Mouse (Mus musculus) forebrain, embryonic 12.5 days (tissue): ENCODE measurements at regions not wholly inside any gene's neighbourhood (a gene's known extent, or its start where the extent isn't known, plus 50 kb on each side); places are given as distances from the start of the nearest gene placed in this dataset.
A peak's percentile ranks its signal among the peaks of the same experiment; 100 is the strongest.

ENCODE experiments used
- ATAC-seq: fragments of 200-750 bp; cut with Nextera tagmentation; 2 replicates; pipeline ENCODE4 v1.8.0; 2017; ENCODE audit warnings: moderate TSS enrichment; ENCODE audit not compliant: low FRiP score
- H3K27ac ChIP-seq: fragments of 300-500 bp; sonication (generic); 2 replicates; pipeline ENCODE4 v1.5.1; 2016; ENCODE audit warnings: mild to moderate bottlenecking
- H3K27me3 ChIP-seq: fragments of 300-500 bp; sonication (generic); 2 replicates; pipeline ENCODE4 v1.6.1; 2016; ENCODE audit warnings: mild to moderate bottlenecking
- H3K36me3 ChIP-seq: fragments of 300-500 bp; sonication (generic); replicated peaks from 2 replicates; pipeline ENCODE4 v1.6.1; 2016; ENCODE audit warnings: mild to moderate bottlenecking
- H3K4me1 ChIP-seq: fragments of 300-500 bp; sonication (generic); 2 replicates; pipeline ENCODE4 v1.6.1; 2016
- H3K4me2 ChIP-seq: fragments of 300-500 bp; sonication (generic); 2 replicates; pipeline ENCODE4 v1.6.1; 2016; ENCODE audit warnings: mild to moderate bottlenecking, moderate library complexity
- H3K4me3 ChIP-seq: fragments of 300-500 bp; sonication (generic); replicated peaks from 2 replicates; pipeline ENCODE4 v1.5.1; 2016; ENCODE audit warnings: mild to moderate bottlenecking
- H3K9ac ChIP-seq: fragments of 300-500 bp; sonication (generic); 2 replicates; pipeline ENCODE4 v1.6.1; 2016; ENCODE audit warnings: mild to moderate bottlenecking
- H3K9me3 ChIP-seq: fragments of 300-500 bp; sonication (generic); 2 replicates; pipeline ENCODE4 v1.6.1; 2016
- WGBS: fragments of 180-500 bp; shearing (Covaris S2); methylation state at CpG from one replicate; pipeline ENCODE4 v1.1.7; 2016; 5-methylcytosine and 5-hydroxymethylcytosine counted together

DNA sequence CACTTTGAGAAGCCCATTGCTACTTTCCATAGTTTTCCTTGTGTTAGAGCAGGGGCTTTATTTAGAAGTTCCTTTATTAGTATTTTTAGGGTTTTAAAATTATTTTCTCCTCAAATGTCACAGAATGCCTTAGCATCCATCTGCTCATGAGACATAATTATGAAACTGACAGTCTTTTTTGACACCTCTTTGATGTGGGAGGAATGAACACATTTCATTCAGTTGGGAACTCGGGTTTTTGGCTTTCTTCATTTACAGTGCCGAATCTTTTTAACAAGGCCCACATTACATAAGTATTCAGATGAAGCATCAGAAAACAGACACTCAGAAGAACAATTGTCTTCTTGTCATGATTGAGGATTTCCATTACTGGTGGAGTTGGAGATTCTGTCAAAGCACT, 843.6 kb downstream of the Lrrtm4 start:
- Histone ChIP-seq H3K4me1 (no peaks in the 10 kb centered on the region), H3K27ac (no peak overlapping the region), H3K4me3 (no peak overlapping the region), H3K27me3 (no peaks in the 10 kb centered on the region), H3K9ac (no peak overlapping the region), H3K4me2 (no peak overlapping the region), H3K9me3 (no peaks in the 10 kb centered on the region), H3K36me3 (no peaks in the 10 kb centered on the region)
- WGBS, result 87% methylated on average over 2 of the region's 2 CpGs
- ATAC-seq, result no peak

DNA sequence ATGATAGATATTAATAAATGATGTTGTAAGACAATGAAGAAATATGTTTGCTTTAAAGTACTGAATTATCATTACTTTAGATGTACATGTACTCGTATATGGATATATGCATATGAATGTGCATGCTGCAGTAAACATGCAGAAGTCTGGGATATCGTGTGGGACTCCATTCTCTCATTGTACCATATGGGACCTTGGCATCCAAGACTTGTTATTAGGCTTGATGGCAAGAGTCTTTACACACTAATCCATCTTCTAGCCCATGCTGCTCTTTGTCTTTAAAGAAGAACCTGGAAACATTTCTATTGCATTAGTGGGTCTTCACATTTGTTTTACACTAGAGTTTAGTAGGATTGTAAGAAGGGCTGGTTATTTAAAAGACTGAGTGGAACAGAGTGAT, 844.1 kb downstream of the Lrrtm4 start:
- no peak overlapping the region for H3K27ac ChIP-seq
- H3K4me1 ChIP-seq, result no peaks in the 10 kb centered on the region
- H3K4me3 ChIP-seq, result no peak overlapping the region
- H3K9ac ChIP-seq, result no peak overlapping the region
- H3K9me3 ChIP-seq, result no peaks in the 10 kb centered on the region
- ATAC-seq, result no peak
- no peak overlapping the region for H3K4me2 ChIP-seq
- no peaks in the 10 kb centered on the region for H3K36me3 ChIP-seq
- no peaks in the 10 kb centered on the region for H3K27me3 ChIP-seq
- WGBS, result 84% methylated on average over 2 of the region's 2 CpGs

DNA sequence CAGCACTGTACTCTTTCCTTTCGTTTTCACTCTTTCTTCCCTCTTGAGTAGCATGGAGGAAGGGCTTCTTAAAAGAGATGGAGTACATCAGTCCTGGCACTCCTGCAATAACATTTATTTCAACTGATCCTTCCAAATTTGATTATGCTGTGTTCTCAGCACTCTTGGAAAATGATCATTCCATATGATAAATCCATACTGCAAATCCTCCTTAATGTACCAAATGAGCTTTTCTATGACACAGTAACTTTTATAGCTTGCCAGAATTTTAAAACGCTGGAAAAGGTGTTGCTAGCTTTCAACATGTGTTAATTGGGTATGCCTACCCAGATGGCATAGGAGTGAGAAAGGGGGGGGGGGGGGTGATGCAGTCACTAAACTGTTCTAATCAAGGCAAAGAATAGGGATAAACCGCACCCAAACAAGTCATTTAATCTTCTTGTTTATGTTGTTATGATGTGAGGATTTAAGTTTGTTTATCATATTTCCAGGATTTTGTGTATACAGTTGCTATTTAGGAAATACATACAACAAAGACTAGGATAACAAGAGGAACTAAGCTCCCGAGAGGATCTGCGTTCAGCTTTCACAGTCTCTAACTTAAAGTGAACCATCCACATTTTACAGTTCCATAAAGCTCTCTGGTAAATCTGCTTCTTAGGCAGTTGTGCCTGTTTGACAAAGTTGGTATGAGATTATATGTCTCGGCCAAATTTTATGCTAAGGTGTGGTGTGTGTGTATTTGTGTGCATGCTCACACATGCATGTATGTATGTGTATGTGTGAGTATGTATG, 847.3 kb downstream of the Lrrtm4 start:
- H3K27ac ChIP-seq, result no peak overlapping the region
- H3K4me1 ChIP-seq, result no peaks in the 10 kb centered on the region
- no peak overlapping the region for H3K4me2 ChIP-seq
- H3K9ac ChIP-seq, result no peak overlapping the region
- no peak for ATAC-seq
- no peaks in the 10 kb centered on the region for H3K36me3 ChIP-seq
- WGBS, result 78% methylated on average over 6 of the region's 6 CpGs
- no peaks in the 10 kb centered on the region for H3K27me3 ChIP-seq
- H3K4me3 ChIP-seq, result no peak overlapping the region
- no peaks in the 10 kb centered on the region for H3K9me3 ChIP-seq

DNA sequence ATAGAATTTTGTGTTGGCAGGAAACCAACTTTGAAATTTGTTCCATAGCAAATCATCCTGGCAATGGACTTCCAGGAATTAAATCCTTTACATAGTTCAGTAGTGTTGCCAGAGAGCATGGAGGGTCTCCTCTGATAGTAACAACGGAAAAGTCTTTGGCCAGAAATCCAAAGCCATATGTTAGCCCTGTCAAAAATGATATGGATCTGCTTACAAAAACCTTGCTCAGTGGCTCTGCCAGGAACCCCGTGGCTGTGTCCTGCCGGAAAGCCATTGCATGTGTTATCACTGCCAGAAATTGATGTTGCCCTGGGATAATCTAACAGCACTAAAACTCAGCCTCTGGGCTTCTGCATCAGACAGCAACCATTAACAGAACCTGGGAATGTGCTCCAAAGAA, 866.7 kb downstream of the Lrrtm4 start:
- ATAC-seq, result no peak
- Histone ChIP-seq H3K9ac (no peak overlapping the region), H3K36me3 (no peaks in the 10 kb centered on the region), H3K27me3 (no peaks in the 10 kb centered on the region), H3K27ac (no peak overlapping the region), H3K4me2 (no peak overlapping the region), H3K4me3 (no peak overlapping the region), H3K4me1 (no peaks in the 10 kb centered on the region), H3K9me3 (no peaks in the 10 kb centered on the region)
- 88% methylated on average over 3 of the region's 3 CpGs for WGBS

DNA sequence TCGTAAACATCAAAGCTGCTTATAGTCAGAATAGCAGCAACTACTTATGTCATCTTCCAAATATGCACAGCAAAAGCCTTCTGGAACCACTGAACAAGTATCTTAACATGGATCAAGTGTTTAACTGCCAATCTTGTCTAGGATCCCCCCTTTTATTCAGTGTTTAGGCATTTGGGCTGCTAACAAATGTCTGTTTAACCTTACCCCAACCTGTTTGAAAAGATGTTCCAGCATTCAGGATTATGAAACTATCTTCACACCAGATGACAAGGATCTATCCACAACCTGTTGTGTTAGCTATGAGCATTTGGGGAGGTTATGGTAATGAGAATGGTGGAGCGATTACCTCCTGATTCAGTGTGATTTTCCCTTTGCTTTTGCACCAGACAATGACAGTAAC, 886.5 kb downstream of the Lrrtm4 start:
- ATAC-seq, result no peak
- no peak overlapping the region for H3K27ac ChIP-seq
- 87% methylated on average over 2 of the region's 2 CpGs for WGBS
- no peaks in the 10 kb centered on the region for H3K9me3 ChIP-seq
- no peaks in the 10 kb centered on the region for H3K27me3 ChIP-seq
- H3K4me2 ChIP-seq, result no peak overlapping the region
- H3K4me3 ChIP-seq, result no peak overlapping the region
- no peak overlapping the region for H3K9ac ChIP-seq
- no peaks in the 10 kb centered on the region for H3K4me1 ChIP-seq
- no peaks in the 10 kb centered on the region for H3K36me3 ChIP-seq

DNA sequence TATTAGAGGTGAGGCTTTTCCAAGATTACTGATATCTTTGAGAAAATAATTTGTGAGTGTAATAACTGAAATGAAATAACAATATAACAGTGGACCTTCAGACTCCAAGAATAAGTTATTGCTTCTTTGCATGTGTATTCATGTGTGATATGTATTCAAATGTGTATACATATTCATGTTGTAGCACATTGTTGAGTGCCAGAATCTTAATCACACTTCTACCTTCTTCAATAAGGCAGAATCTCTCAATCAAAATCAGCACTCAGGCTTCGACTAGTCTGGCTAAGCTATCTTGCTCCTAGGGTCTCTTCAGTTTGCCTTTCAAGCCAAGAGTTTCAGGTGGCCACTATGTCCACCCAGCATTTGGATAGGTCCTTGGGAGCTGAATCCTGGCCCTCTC, 911.1 kb downstream of the Lrrtm4 start:
- H3K27ac ChIP-seq, result no peak overlapping the region
- no peaks in the 10 kb centered on the region for H3K4me1 ChIP-seq
- no peaks in the 10 kb centered on the region for H3K9me3 ChIP-seq
- ATAC-seq, result no peak
- no peak overlapping the region for H3K4me3 ChIP-seq
- H3K27me3 ChIP-seq, result no peaks in the 10 kb centered on the region
- H3K36me3 ChIP-seq, result no peaks in the 10 kb centered on the region
- WGBS, result 83% methylated on average over 1 of the region's 1 CpGs
- no peak overlapping the region for H3K9ac ChIP-seq
- H3K4me2 ChIP-seq, result no peak overlapping the region

DNA sequence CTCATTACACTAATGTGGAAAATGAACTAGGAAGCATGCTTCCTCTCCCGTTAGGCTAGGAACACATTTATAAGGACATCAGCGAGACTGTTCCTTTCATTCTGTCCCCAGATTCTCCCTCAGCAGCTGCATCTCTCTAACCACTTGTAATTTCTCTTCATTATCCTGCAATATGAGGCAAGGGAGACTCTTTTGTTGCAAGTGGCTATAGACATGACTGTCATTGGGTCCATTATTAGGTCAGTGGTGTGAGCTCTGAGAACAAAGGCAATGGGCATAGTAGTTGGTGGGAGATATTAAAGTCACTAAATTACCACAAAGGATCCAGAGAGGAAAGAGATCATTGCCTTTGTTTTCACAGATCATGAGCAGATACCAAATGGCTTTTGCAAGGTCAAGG, 948.3 kb upstream of the Gcfc2 start:
- no peaks in the 10 kb centered on the region for H3K27me3 ChIP-seq
- no peaks in the 10 kb centered on the region for H3K36me3 ChIP-seq
- H3K4me3 ChIP-seq, result no peak overlapping the region
- no peak overlapping the region for H3K4me2 ChIP-seq
- no peak overlapping the region for H3K9ac ChIP-seq
- no peaks in the 10 kb centered on the region for H3K9me3 ChIP-seq
- ATAC-seq, result peak; percentile 73
- no peaks in the 10 kb centered on the region for H3K4me1 ChIP-seq
- WGBS, result 69% methylated on average over 2 of the region's 2 CpGs
- H3K27ac ChIP-seq, result no peak overlapping the region

DNA sequence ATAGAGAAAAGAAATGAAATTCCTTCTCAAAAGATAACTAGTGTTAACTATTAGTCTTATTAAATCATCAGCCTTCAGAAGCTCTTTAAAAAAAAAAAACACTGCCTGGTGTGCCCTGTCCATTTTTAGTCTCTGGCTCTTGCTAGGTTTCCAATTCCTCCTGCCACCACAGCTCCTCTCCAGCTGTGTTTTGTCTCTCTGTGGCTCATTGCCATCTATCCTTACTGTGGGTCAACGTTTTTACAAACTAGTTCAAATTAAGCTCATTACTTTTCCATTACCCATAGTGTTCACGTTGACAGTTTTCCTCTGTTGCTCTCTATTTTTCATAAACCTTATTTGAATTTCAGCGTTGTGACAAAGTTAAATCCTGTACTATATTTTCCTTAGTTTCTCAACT, 930.0 kb upstream of the Gcfc2 start:
- Histone ChIP-seq H3K4me1 (no peaks in the 10 kb centered on the region), H3K9me3 (no peaks in the 10 kb centered on the region), H3K4me2 (no peak overlapping the region), H3K27ac (no peak overlapping the region), H3K27me3 (no peaks in the 10 kb centered on the region), H3K36me3 (no peaks in the 10 kb centered on the region), H3K4me3 (no peak overlapping the region), H3K9ac (no peak overlapping the region)
- 76% methylated on average over 3 of the region's 3 CpGs for WGBS
- no peak for ATAC-seq

DNA sequence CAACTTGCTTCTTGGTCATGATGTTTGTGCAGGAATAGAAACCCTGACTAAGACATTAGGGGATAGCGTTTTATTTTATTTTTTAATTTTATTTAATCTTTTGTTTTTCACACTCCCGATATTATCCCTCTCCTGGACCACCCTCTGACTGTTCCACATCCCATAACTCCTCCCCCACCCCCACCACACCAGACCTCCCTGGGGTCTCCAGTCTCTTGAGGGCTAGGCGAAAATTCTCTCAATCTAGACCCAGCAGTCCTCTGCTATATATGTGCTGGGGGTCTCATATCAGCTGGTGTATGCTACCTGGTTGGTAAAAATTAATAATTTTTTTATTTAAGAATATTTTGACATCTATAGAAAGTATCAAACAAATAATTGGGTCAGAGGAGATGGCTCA, 898.9 kb upstream of the Gcfc2 start:
- Histone ChIP-seq H3K27me3 (no peaks in the 10 kb centered on the region), H3K9me3 (no peaks in the 10 kb centered on the region), H3K4me1 (no peaks in the 10 kb centered on the region), H3K9ac (no peak overlapping the region), H3K4me3 (no peak overlapping the region), H3K27ac (no peak overlapping the region), H3K4me2 (no peak overlapping the region), H3K36me3 (no peaks in the 10 kb centered on the region)
- ATAC-seq, result no peak
- WGBS, result 83% methylated on average over 3 of the region's 3 CpGs
